Mouse (Mus musculus): ENCODE results near the gene Bricd5.

Gene Bricd5

GRCm38 (mm10) chr17:24485090-24485860 is 11.6 kb downstream of the Bricd5 start:
- DNase-seq (ENCODE audit: low spot score), result no peak

GRCm38 (mm10) chr17:24488186-24488661 is 14.5 kb downstream of the Bricd5 start, which contains the start of gene Caskin1:
Gene Caskin1, plus strand, starts transcription at chr17:24488601.
- peak; percentile 59 for DNase-seq (ENCODE audit: low spot score)

GRCm38 (mm10) chr17:24488662-24489264 is 15.1 kb downstream of the Bricd5 start:
- peak; percentile 51 for DNase-seq (ENCODE audit: low spot score)

- no peak for DNase-seq (ENCODE audit: low spot score)
Measured at GRCm38 (mm10) chr17:24489265-24490030, 15.8 kb downstream of the Bricd5 start.

- no peak for DNase-seq (ENCODE audit: low spot score)
Measured at GRCm38 (mm10) chr17:24490399-24490798, 16.7 kb downstream of the Bricd5 start.

- DNase-seq (ENCODE audit: low spot score), result no peak
Measured at GRCm38 (mm10) chr17:24494627-24495335, 21.1 kb downstream of the Bricd5 start.

GRCm38 (mm10) chr17:24495443-24495842 is 21.8 kb downstream of the Bricd5 start:
- no peak for DNase-seq (ENCODE audit: low spot score)

GRCm38 (mm10) chr17:24496026-24496425 is 22.3 kb downstream of the Bricd5 start:
- no peak for DNase-seq (ENCODE audit: low spot score)

- no peak for DNase-seq (ENCODE audit: low spot score)
Measured at GRCm38 (mm10) chr17:24502208-24502607, 28.5 kb downstream of the Bricd5 start.

GRCm38 (mm10) chr17:24504085-24504484 is 30.4 kb downstream of the Bricd5 start:
- no peak for DNase-seq (ENCODE audit: low spot score)

GRCm38 (mm10) chr17:24505286-24505955 is 31.7 kb downstream of the Bricd5 start:
- DNase-seq (ENCODE audit: low spot score), result no peak

GRCm38 (mm10) chr17:24506332-24507070 is 32.8 kb downstream of the Bricd5 start:
- no peak for DNase-seq (ENCODE audit: low spot score)

GRCm38 (mm10) chr17:24507129-24507664 is 33.5 kb downstream of the Bricd5 start:
- DNase-seq (ENCODE audit: low spot score), result no peak

- DNase-seq (ENCODE audit: low spot score), result no peak
Measured at GRCm38 (mm10) chr17:24507806-24508460, 34.2 kb downstream of the Bricd5 start.

GRCm38 (mm10) chr17:24513609-24514008 is 39.9 kb downstream of the Bricd5 start:
- DNase-seq (ENCODE audit: low spot score), result no peak

- DNase-seq (ENCODE audit: low spot score), result no peak
Measured at GRCm38 (mm10) chr17:24514270-24515257, 40.9 kb downstream of the Bricd5 start.

GRCm38 (mm10) chr17:24520450-24520849 is 46.8 kb downstream of the Bricd5 start:
- no peak for DNase-seq (ENCODE audit: low spot score)

GRCm38 (mm10) chr17:24524734-24525133 is 51.0 kb downstream of the Bricd5 start:
- no peak for DNase-seq (ENCODE audit: low spot score)
